Mouse (Mus musculus): ENCODE data around the gene Traf6. TPM values are rescaled to one million over a fixed set of nuclear protein-coding genes. Genes with fewer than 3 reads are reported as not detected.
A peak's percentile ranks its signal among the peaks of the same experiment; 100 is the strongest.

Gene Traf6
- polyA plus RNA-seq, 1 experiment from 2014 or later: 8.6 TPM

- ATAC-seq (replicated peaks; ENCODE audit: low FRiP score, low read depth) (no peak), DNase-seq (ENCODE audit: low spot score) (no peak)
- Histone ChIP-seq H3K9me3 (replicated peaks; ENCODE audit: low read length) (no peaks in the 10 kb centered on the region), H3K4me1 (replicated peaks; ENCODE audit: insufficient read depth, low read length) (no peaks in the 10 kb centered on the region), H3K9ac (ENCODE audit: low read depth, low read length) (no peak overlapping the region), H3K27me3 (ENCODE audit: insufficient read depth, low read length) (no peaks in the 10 kb centered on the region), H3K4me3 (replicated peaks; ENCODE audit: low read depth, low read length) (no peak overlapping the region), H3K36me3 (ENCODE audit: insufficient read depth, low read length) (peaks cover 44% of the 10 kb centered on the region; the same call in 1 of the 2 replicates), H3K4me2 (ENCODE audit: low read length) (no peak overlapping the region), H3K27ac (no peak overlapping the region)
- TF ChIP-seq CTCF (IDR thresholded peaks at IDR 0.05; ENCODE audit: low read depth): no peak
- WGBS: 51% methylated on average over 1 of the region's 1 CpGs
Measured at GRCm38 (mm10) chr2:101729472-101729871, 51.2 kb downstream of the Traf6 start.

GRCm38 (mm10) chr2:101730972-101731371, 52.7 kb downstream of the Traf6 start:
- Histone ChIP-seq H3K27ac (no peak overlapping the region), H3K4me3 (replicated peaks; ENCODE audit: low read depth, low read length) (no peak overlapping the region), H3K36me3 (ENCODE audit: insufficient read depth, low read length) (peaks cover 38% of the 10 kb centered on the region; the same call in 1 of the 2 replicates), H3K4me2 (ENCODE audit: low read length) (no peak overlapping the region), H3K9me3 (replicated peaks; ENCODE audit: low read length) (no peaks in the 10 kb centered on the region), H3K9ac (ENCODE audit: low read depth, low read length) (no peak overlapping the region), H3K4me1 (replicated peaks; ENCODE audit: insufficient read depth, low read length) (no peaks in the 10 kb centered on the region), H3K27me3 (ENCODE audit: insufficient read depth, low read length) (no peaks in the 10 kb centered on the region)
- ATAC-seq (replicated peaks; ENCODE audit: low FRiP score, low read depth) (no peak), DNase-seq (ENCODE audit: low spot score) (no peak)
- no peak for TF ChIP-seq CTCF (IDR thresholded peaks at IDR 0.05; ENCODE audit: low read depth)

- Histone ChIP-seq H3K27ac (no peak overlapping the region), H3K4me1 (replicated peaks; ENCODE audit: insufficient read depth, low read length) (no peaks in the 10 kb centered on the region), H3K9ac (ENCODE audit: low read depth, low read length) (no peak overlapping the region), H3K36me3 (ENCODE audit: insufficient read depth, low read length) (peaks cover 35% of the 10 kb centered on the region; the same call in 1 of the 2 replicates), H3K4me3 (replicated peaks; ENCODE audit: low read depth, low read length) (no peak overlapping the region), H3K27me3 (ENCODE audit: insufficient read depth, low read length) (no peaks in the 10 kb centered on the region), H3K9me3 (replicated peaks; ENCODE audit: low read length) (no peaks in the 10 kb centered on the region), H3K4me2 (ENCODE audit: low read length) (no peak overlapping the region)
- ATAC-seq (replicated peaks; ENCODE audit: low FRiP score, low read depth) (no peak), DNase-seq (ENCODE audit: low spot score) (no peak)
- 89% methylated on average over 10 of the region's 10 CpGs for WGBS
- TF ChIP-seq CTCF (IDR thresholded peaks at IDR 0.05; ENCODE audit: low read depth): no peak
Measured at GRCm38 (mm10) chr2:101732777-101733210, 54.6 kb downstream of the Traf6 start.

GRCm38 (mm10) chr2:101733564-101733963, 55.3 kb downstream of the Traf6 start:
- H3K9me3 ChIP-seq (replicated peaks; ENCODE audit: low read length): no peaks in the 10 kb centered on the region
- peaks cover 31% of the 10 kb centered on the region; the same call in 1 of the 2 replicates for H3K36me3 ChIP-seq (ENCODE audit: insufficient read depth, low read length)
- no peak for ATAC-seq (replicated peaks; ENCODE audit: low FRiP score, low read depth)
- TF ChIP-seq CTCF (IDR thresholded peaks at IDR 0.05; ENCODE audit: low read depth): no peak
- no peaks in the 10 kb centered on the region for H3K27me3 ChIP-seq (ENCODE audit: insufficient read depth, low read length)
- no peak overlapping the region for H3K4me2 ChIP-seq (ENCODE audit: low read length)
- H3K27ac ChIP-seq: no peak overlapping the region
- H3K4me3 ChIP-seq (replicated peaks; ENCODE audit: low read depth, low read length): no peak overlapping the region
- WGBS: 58% methylated on average over 3 of the region's 3 CpGs
- peak; percentile 25 for DNase-seq (ENCODE audit: low spot score)
- no peak overlapping the region for H3K9ac ChIP-seq (ENCODE audit: low read depth, low read length)
- H3K4me1 ChIP-seq (replicated peaks; ENCODE audit: insufficient read depth, low read length): no peaks in the 10 kb centered on the region

GRCm38 (mm10) chr2:101739914-101740313, 61.7 kb downstream of the Traf6 start:
- DNase-seq (ENCODE audit: low spot score): no peak

GRCm38 (mm10) chr2:101741653-101742052, 63.4 kb downstream of the Traf6 start:
- no peak overlapping the region for H3K27ac ChIP-seq
- no peak overlapping the region for H3K9ac ChIP-seq (ENCODE audit: low read depth, low read length)
- H3K4me3 ChIP-seq (replicated peaks; ENCODE audit: low read depth, low read length): no peak overlapping the region
- no peak for TF ChIP-seq CTCF (IDR thresholded peaks at IDR 0.05; ENCODE audit: low read depth)
- 71% methylated on average over 8 of the region's 8 CpGs for WGBS
- H3K27me3 ChIP-seq (ENCODE audit: insufficient read depth, low read length): no peaks in the 10 kb centered on the region
- ATAC-seq (replicated peaks; ENCODE audit: low FRiP score, low read depth) (no peak), DNase-seq (ENCODE audit: low spot score) (no peak)
- H3K4me2 ChIP-seq (ENCODE audit: low read length): no peak overlapping the region
- no peaks in the 10 kb centered on the region for H3K9me3 ChIP-seq (replicated peaks; ENCODE audit: low read length)
- no peaks in the 10 kb centered on the region for H3K4me1 ChIP-seq (replicated peaks; ENCODE audit: insufficient read depth, low read length)
- H3K36me3 ChIP-seq (ENCODE audit: insufficient read depth, low read length): peaks cover 15% of the 10 kb centered on the region; the same call in 1 of the 2 replicates

More at GRCm38 (mm10) chr2:101739914-101740313, 61.7 kb downstream of the Traf6 start:
- H3K9ac ChIP-seq (ENCODE audit: low read depth, low read length): no peak overlapping the region
- H3K36me3 ChIP-seq (ENCODE audit: insufficient read depth, low read length): peaks cover 15% of the 10 kb centered on the region; the same call in 1 of the 2 replicates
- 74% methylated on average over 5 of the region's 5 CpGs for WGBS
- H3K4me1 ChIP-seq (replicated peaks; ENCODE audit: insufficient read depth, low read length): no peaks in the 10 kb centered on the region
- no peak overlapping the region for H3K4me2 ChIP-seq (ENCODE audit: low read length)
- H3K4me3 ChIP-seq (replicated peaks; ENCODE audit: low read depth, low read length): no peak overlapping the region
- no peak for TF ChIP-seq CTCF (IDR thresholded peaks at IDR 0.05; ENCODE audit: low read depth)
- H3K27ac ChIP-seq: no peak overlapping the region
- no peaks in the 10 kb centered on the region for H3K9me3 ChIP-seq (replicated peaks; ENCODE audit: low read length)
- no peaks in the 10 kb centered on the region for H3K27me3 ChIP-seq (ENCODE audit: insufficient read depth, low read length)
- no peak for ATAC-seq (replicated peaks; ENCODE audit: low FRiP score, low read depth)

All from kidney, postnatal 0 days (tissue).